Mouse (Mus musculus): ENCODE data around the gene Adamts9. TPM values are rescaled to one million over a fixed set of nuclear protein-coding genes. Genes with fewer than 3 reads are reported as not detected.

Adamts9 gene
- total RNA-seq, 2 experiments from 2014 or later, result 44.9 to 47.4 TPM

GRCm38 (mm10) chr6:92726121-92726520 lies 217.2 kb downstream of the Adamts9 start:
- DNase-seq, result no peak

GRCm38 (mm10) chr6:92724394-92724793 lies 218.9 kb downstream of the Adamts9 start:
- no peak for DNase-seq

Other genes with a start within 250 kb of the Adamts9 start
- 10 to 100 TPM in 1 of 2 experiments, 1 to 10 TPM in 1; 6.5 to 10.3 TPM for gene Prickle2, start 237.3 kb downstream of the Adamts9 start, total RNA-seq (2021)
- gene A730049H05Rik, start 127.0 kb downstream of the Adamts9 start, total RNA-seq (2021), result 1 to 10 TPM in 1 of 2 experiments, under 1 TPM in 1; 0.45 to 1.1 TPM
- gene Gm15737, start 74.1 kb downstream of the Adamts9 start, total RNA-seq (2021), result not detected